Mouse (Mus musculus): ENCODE data around the gene Gm12248.

The Gm12248 gene

DNA sequence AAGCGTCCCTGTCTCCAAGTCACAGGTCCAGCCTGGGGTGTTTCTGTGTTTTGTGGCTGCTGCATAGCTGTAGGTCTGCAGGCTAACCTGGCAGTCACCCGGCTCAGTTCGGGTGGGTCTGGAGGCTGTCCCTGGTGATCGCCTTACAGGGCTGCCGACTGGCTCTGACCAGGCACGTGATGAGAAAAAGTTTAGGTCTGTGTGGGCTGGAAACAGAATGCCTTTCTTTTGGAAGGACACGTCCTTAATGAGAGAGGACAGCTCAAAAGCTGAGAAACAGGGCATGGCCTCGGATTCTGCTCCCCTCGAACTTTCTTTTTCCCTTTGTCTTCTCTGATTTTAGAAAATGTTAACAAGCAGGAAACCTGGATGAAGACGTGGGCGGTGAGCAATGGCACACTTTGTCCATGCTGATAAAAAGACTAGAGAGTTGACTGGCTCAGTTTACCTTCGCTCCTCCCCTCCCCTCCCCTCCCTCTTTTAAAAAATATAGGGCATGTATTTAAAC is at the start of gene Gm12248:
Gm12248 (minus strand) TSS at position 114 of the 508 bp plus-strand sequence.
- peak; percentile 23 for DNase-seq

DNA sequence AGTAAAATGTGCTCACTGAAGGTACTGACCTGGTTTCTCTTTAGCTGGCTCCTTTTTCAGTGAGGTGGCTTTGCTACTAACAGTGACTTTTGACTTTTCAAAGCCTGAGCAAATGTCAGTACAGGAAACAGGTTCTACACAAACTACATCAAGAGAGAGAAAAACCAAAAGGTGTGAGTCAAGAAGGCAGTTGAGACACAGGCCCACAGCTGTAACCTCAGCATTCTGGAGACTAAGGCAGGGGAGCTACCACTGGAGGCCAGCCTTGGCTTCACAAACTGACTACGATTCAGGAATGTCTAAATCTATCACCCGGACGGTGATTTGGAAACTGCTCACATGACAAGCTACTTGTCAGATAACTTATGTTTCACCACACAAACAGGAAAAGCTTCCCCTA is 46.5 kb upstream of the Gm12248 start:
- DNase-seq: no peak

DNA sequence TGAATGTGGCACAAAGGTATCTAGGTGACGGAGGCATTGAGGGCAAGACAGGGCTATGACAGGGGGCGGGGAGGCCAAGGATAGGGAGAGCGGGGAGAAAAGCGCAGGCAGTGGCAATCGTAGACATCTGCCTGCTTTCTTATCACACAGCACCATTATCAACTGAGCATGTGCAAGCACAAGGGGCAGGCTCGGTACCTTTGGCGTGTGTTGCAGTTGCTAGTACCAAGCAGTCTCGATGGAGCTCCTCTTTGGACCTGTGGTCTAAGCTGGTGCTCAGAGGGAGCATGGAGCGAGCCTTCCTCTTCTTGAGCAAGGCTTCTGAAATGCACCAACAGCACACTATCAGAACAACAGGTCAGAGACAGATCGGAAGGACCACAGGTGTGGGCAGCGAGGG is 45.9 kb upstream of the Gm12248 start:
- no peak for DNase-seq

DNA sequence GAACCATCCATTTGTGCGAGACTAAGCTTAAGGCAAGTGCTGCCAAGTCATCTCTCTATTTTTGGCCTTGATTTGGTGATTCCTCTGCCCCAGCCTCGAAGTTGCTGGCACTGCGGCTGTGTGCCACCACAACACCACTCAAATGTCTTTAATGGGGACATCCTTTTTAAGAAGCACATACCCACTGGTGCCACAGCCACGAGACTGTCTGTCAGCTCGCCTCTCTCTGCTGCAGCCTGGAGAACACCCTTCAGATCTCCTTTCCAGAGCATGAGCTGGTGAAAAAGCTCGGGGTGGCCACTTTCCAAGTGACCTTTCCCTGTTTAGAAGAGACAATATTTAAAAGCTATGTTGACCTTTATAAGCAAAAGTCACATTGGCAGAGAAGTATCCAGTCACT is 43.7 kb upstream of the Gm12248 start:
- DNase-seq: no peak

- DNase-seq: no peak
Measured at GRCm38 (mm10) chr11:58135296-58135695, 42.4 kb upstream of the Gm12248 start.

GRCm38 (mm10) chr11:58134869-58135268 is 41.9 kb upstream of the Gm12248 start:
- DNase-seq: no peak

DNA sequence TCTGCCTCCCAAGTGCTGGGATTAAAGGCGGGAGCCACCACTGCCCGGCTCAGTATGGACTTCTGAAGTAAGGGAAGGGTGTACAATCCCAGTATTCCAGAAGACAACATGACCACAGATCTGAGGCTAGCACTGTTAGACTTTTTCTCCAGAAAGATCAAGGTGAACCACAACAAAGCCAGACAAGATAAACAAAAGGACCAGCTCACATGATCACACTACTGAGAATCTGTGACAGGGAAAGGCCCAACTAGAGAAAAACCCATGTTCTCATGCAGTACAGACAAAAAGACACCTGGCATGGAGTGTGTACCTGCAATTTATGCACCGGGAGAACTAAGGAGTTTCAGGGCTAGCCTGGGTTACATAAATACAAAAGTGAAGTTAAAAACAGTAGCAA is 39.1 kb upstream of the Gm12248 start:
- no peak for DNase-seq

DNA sequence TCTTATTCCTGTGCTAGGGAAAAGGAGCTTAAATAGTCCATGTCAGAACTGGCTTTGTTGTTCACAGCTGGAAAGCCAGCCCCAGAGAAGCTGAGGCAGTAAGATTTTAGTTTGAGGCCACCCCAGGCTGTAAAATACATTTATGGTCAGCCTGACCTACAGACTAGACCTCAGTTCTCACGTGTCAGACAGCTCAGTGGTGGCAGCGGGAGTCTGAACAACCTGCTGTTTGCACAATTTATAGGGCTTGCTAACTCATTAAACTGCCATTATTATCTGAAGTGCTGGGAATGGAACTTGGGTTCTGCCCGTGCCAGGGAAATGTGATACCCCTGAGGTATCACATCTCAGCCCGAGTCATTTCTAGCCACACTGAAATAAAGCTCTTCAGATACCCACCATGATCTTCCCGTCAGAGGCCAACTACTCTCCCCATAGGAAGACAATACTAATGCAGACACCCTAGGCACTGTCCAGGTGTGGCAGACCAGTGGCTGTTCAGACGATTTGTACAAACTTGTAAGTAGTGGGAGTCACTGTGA is 36.4 kb upstream of the Gm12248 start:
- no peak for DNase-seq

DNA sequence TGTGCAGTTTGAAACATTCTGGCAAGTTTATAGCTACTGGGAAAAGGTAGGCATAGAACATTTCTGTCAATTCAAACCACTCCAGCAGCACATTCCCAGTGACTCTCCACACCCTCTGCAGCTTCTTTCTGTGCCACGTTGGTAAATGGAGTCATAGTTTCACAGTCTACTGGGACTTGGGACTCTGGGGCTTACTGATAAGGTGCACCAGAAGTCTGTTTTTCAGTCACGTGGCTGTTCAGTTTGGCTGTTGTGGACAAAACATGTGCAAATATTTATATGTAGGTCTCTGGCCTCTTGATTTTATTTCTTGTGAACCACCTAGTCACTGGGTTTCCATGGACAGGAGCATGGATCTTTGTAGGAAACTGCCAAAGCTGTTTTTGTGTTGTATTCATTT is 34.6 kb upstream of the Gm12248 start:
- DNase-seq: peak; percentile 51

DNA sequence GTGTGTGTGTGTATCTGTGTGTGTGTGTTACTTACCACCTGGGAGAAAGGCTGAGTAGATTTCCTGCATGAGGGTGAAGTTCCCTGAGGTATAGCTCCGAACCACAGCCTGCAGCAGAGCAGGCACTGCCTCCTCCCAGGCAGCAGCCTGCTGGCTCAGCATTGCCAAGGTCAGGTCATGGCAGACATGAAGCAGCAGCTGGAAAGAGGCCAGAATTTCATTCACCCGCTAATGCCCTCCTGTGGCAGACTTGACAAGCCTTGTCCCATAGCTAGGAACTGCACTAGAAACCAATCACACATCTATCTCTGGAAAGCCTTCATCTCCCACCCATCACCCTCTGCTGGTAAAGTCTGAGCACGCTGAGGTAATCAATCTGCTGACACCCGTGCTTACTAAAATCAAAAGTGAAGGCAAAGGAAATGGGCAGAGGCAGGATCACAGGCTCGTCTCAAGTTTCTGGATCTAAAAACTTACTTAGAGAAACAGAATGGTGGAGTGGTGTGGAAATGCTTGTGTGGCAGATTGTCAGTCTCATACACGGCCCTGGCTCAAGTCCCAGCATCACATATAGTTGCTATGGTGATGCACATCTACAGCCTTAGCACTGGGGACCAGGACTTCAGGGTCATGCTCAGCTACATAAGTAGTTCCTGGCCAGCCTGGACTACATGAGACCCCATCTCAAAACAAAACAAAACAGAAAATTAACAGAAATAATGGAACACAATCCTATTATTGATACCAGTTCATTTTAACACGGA is 33.6 kb upstream of the Gm12248 start:
- DNase-seq: peak; percentile 12

GRCm38 (mm10) chr11:58125021-58125420 is 32.1 kb upstream of the Gm12248 start:
- no peak for DNase-seq

- DNase-seq: no peak
Measured at GRCm38 (mm10) chr11:58123711-58124110, 30.8 kb upstream of the Gm12248 start.

GRCm38 (mm10) chr11:58121351-58121750 is 28.4 kb upstream of the Gm12248 start:
- no peak for DNase-seq

- DNase-seq: no peak
Measured at GRCm38 (mm10) chr11:58120655-58121054, 27.7 kb upstream of the Gm12248 start.

GRCm38 (mm10) chr11:58117044-58117652 is 24.2 kb upstream of the Gm12248 start:
- DNase-seq: no peak

GRCm38 (mm10) chr11:58116560-58116959 is 23.6 kb upstream of the Gm12248 start:
- DNase-seq: no peak

GRCm38 (mm10) chr11:58107664-58108337 is 14.9 kb upstream of the Gm12248 start:
- DNase-seq: no peak

DNA sequence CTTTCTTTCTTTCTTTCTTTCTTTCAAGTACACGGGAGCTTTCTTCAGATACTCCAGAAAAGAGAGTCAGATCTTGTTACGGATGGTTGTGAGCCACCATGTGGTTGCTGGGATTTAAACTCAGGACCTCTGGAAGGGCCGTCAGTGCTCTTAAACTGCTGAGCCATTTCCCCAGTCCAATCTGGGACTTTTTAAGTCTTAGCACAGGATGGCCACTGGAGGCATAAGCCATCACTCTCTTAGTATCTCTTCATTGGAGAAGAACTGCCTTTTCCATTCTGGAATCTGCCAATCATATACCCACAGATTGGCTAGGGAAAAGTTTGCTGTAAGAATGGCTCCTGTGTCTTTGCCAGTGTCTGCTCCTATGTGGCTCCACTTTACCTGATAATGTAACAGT is 14.1 kb upstream of the Gm12248 start:
- no peak for DNase-seq

- DNase-seq: no peak
Measured at GRCm38 (mm10) chr11:58104351-58104791, 11.4 kb upstream of the Gm12248 start.

GRCm38 (mm10) chr11:58103697-58104306 is 10.9 kb upstream of the Gm12248 start, which contains the start of gene Cnot8:
TSS of gene Cnot8 (plus strand) at chr11:58104153.
- peak; percentile 98 for DNase-seq

DNA sequence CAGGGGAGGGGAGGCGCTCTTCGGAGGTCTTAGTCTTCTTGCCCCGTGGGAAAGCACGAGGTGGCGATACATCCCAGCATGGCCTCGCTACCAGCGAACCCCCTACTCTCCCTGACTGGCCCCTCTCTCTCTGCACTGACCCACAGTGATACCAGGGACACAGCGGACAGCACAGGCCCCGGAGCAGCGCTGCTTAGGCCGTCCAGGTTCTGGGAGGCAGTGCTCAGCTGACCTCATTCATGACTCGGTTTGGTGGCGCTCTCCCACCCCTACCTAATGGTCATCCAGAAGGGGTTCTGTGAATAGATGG is 10.4 kb upstream of the Gm12248 start:
- no peak for DNase-seq

DNA sequence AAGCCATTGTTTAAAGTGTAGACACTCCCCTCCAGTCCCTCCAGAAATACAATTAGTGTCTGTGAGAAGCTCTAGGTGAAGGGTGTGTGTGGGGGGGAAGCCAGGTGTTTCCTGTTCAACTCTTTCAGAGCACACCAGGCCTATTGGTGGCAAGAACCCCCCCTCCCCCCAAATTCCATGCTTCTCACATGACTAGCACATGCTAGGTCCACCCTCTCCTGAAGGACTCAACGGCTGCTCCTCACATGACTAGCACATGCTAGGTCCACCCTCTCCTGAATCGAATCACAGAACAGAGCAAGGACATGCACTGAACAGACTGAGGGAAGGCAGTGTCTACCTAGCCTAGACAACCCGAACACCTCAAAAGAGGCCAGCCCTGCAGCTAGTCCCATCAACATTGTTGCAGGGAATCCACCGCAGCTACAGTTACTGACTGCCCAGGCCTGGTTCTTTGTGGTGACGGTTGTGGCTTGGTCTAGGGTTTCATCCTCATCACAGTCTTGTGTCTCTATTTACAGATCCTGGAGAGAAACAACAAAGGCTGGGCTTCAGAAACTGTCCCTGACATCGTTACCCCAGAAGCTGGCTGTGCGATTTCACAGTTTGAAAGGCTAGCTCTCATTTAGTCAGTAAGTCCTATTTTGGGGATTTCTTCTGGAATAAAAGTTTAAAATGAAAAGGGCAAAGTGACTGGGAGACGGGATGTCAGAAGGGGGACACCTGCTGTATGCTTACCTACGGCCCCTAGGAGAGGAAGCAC is 9.8 kb upstream of the Gm12248 start:
- no peak for DNase-seq
